ENCODE assay signal across 20 mouse cellular contexts in genomic region chr8:48825666-48826065, GRCm38 (mm10). TPM values are rescaled to one million over a fixed set of nuclear protein-coding genes. Genes with fewer than 3 reads are reported as not detected.
"Had no signal": no experiment of that assay in that cellular context is flagged by ENCODE, and none has a peak within 500 bp of the region (broad histone marks: within the 10 kb centered on the region; RNA-seq: fewer than 3 reads in every experiment).

No protein-coding gene starts in this region.

- ATAC-seq: midbrain, embryonic 16.5 days had no signal

- H3K36me3 ChIP-seq: midbrain, embryonic 12.5 days; neural tube, embryonic 13.5 days; neural tube, embryonic 15.5 days had no signal

- H3K4me3 ChIP-seq: midbrain, embryonic 10.5 days; midbrain, embryonic 12.5 days; myocyte; neural tube, embryonic 13.5 days; neural tube, embryonic 15.5 days had no signal

- DNase-seq: lung, adult 18-20 months; lung, embryonic 14.5 days; lung, postnatal 10 days; lung, postnatal 4 days; midbrain, embryonic 14.5 days; retina, postnatal 1 day; right cerebral cortex, adult 18-20 months; right cerebral cortex, postnatal 25 days; right cerebral cortex, postnatal 4 days; thymus, adult 18-20 months; thymus, postnatal 14 days; thymus, postnatal 36 days had no signal

- H3K27me3 ChIP-seq: midbrain, embryonic 12.5 days; neural tube, embryonic 13.5 days; neural tube, embryonic 15.5 days had no signal

RNA-seq across cellular contexts. Expression of gene Tenm3, which starts 18.1 kb away (rescaled TPM):
- total RNA-seq: megakaryocyte, adult 5-6 weeks; megakaryocyte-erythroid progenitor cell, adult 5-6 weeks had no signal
